Mouse (Mus musculus): ENCODE measurements around the gene Egflam. TPM values are rescaled to one million over a fixed set of nuclear protein-coding genes. Genes with fewer than 3 reads are reported as not detected.

Egflam gene
- polyA plus RNA-seq, 1 experiment from 2014 or later, result 24.8 TPM

DNA sequence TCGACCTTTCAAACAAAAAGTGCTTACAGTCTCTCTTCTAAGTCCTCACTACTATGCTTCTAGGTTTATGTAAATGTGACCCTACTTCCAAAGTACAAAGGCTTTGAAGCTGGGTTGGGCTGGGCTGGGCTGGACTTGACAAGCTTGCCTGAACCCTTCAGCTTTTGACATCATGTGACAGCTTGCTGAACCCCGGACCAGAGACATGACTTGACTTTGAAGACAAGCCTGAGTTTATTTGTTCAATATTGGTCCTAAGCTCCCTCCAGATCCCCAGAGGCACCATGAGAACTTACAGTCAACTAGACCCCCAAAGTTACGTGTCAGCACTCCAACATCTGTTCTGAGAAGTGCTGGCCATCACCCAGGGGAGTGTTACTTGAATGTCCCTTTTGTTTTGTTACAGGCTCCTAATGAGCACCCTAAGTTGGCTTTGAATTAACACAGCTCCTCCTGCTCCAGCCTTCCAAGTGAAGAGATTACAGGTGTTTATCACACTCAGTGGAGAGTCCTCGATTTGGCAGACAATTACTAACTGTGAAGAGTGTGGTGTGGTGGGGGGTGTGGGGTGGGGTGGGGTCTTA, 109.3 kb downstream of the Egflam start:
- Histone ChIP-seq H3K36me3 (no peaks in the 10 kb centered on the region), H3K4me3 (replicated peaks) (no peak overlapping the region), H3K27me3 (replicated peaks) (no peaks in the 10 kb centered on the region), H3K4me1 (replicated peaks) (peaks cover 7% of the 10 kb centered on the region; the same call in 1 of the 2 replicates), H3K9me3 (no peaks in the 10 kb centered on the region), H3K4me2 (replicated peaks) (no peak overlapping the region), H3K27ac (no peak overlapping the region), H3K9ac (no peak overlapping the region)
- WGBS, result 37% methylated on average over 4 of the region's 4 CpGs
- no peak for ATAC-seq

DNA sequence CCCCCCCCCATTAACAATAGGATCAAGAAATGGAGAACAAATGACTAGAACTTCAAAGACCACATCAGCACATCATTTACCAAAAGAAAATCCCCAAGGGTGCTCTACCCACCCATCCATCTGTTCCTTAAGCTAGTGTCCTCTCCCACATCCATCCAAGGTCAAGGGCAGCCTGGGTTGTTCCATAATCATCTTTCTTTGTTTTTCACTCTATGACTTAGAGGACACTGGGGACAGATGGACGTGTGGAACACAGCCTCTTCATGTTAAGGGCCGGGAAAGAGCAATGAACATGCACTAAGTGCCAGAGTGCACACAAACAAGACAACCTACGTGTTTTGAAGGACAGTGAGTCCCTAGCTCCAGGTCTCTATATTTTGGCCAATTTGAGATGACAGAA, 110.3 kb downstream of the Egflam start:
- H3K9me3 ChIP-seq, result no peaks in the 10 kb centered on the region
- no peak overlapping the region for H3K9ac ChIP-seq
- H3K4me3 ChIP-seq (replicated peaks), result no peak overlapping the region
- no peak overlapping the region for H3K4me2 ChIP-seq (replicated peaks)
- no peak overlapping the region for H3K27ac ChIP-seq
- H3K4me1 ChIP-seq (replicated peaks), result peaks cover 7% of the 10 kb centered on the region; the same call in 1 of the 2 replicates
- no peaks in the 10 kb centered on the region for H3K27me3 ChIP-seq (replicated peaks)
- 76% methylated on average over 3 of the region's 3 CpGs for WGBS
- H3K36me3 ChIP-seq, result no peaks in the 10 kb centered on the region
- no peak for ATAC-seq

DNA sequence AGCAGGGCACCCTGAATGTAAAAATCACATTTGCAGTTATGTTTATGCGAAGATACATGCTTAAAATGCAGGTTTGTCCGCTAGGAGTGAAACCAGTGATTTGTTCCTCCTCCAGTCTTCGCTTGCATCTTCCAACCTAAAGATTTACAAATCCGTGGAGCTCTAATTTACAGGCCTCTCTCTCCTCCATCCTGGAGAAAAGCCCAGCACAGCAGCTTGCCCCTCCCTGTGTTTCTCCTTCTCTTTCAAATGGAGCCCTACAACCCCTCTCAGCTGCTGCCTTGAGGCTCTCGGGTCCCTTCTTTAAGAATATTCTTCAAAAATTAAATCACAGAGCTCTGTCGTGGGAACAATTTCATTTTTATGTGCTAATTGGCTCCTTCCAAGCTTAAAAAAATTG, 116.6 kb downstream of the Egflam start:
- Histone ChIP-seq H3K36me3 (no peaks in the 10 kb centered on the region), H3K9ac (no peak overlapping the region), H3K4me2 (replicated peaks) (no peak overlapping the region), H3K27ac (no peak overlapping the region), H3K27me3 (replicated peaks) (no peaks in the 10 kb centered on the region), H3K9me3 (no peaks in the 10 kb centered on the region), H3K4me3 (replicated peaks) (no peak overlapping the region), H3K4me1 (replicated peaks) (no peaks in the 10 kb centered on the region)
- ATAC-seq, result no peak
- WGBS, result 70% methylated on average over 6 of the region's 6 CpGs

DNA sequence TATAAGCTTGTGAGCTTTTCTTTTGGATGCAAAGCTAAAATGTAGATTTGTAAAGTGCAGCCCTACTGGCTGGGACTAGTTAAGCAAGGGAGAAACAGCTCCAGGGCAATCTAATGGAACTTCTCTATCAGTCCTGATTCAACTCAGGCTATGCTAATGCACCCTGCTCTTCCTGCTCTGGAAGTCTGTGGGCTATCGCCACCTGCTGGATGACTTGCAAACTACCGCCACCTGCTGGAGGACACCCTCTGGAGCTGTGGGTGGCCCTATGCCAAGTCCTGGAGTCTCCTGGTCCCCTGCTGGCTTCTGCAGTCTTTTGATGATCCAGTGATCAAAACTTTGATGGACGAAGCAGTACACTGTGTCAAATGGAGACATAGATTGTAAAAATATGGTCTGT, 134.4 kb downstream of the Egflam start:
- H3K27me3 ChIP-seq (replicated peaks), result no peaks in the 10 kb centered on the region
- WGBS, result 18% methylated on average over 3 of the region's 3 CpGs
- H3K27ac ChIP-seq, result no peak overlapping the region
- no peaks in the 10 kb centered on the region for H3K4me1 ChIP-seq (replicated peaks)
- no peak overlapping the region for H3K4me3 ChIP-seq (replicated peaks)
- peak; percentile 83 for ATAC-seq
- no peaks in the 10 kb centered on the region for H3K36me3 ChIP-seq
- H3K4me2 ChIP-seq (replicated peaks), result no peak overlapping the region
- no peak overlapping the region for H3K9ac ChIP-seq
- no peaks in the 10 kb centered on the region for H3K9me3 ChIP-seq

DNA sequence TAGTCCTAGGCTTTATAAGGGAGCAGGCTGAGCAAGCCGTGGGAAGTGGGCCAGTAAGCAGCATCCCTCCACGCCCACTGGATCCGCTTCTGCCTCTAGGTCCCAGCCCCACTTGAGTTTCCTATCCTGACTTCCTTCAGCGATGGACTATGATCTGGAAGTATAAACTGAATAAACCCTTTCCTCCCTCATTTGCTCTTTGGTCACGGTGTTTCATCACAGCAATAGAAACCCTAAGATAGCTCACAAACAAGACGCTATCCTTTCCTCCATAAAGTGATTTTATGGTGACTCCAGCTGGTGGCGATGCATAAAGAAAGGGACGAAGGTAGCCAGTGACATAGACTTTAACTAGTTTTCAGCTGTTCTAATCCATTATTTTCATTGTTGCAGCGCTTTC, 134.9 kb downstream of the Egflam start:
- Histone ChIP-seq H3K4me3 (replicated peaks) (no peak overlapping the region), H3K4me1 (replicated peaks) (no peaks in the 10 kb centered on the region), H3K9me3 (no peaks in the 10 kb centered on the region), H3K27me3 (replicated peaks) (no peaks in the 10 kb centered on the region), H3K27ac (no peak overlapping the region), H3K36me3 (no peaks in the 10 kb centered on the region), H3K9ac (no peak overlapping the region), H3K4me2 (replicated peaks) (no peak overlapping the region)
- 84% methylated on average over 9 of the region's 9 CpGs for WGBS
- ATAC-seq, result peak; percentile 49

DNA sequence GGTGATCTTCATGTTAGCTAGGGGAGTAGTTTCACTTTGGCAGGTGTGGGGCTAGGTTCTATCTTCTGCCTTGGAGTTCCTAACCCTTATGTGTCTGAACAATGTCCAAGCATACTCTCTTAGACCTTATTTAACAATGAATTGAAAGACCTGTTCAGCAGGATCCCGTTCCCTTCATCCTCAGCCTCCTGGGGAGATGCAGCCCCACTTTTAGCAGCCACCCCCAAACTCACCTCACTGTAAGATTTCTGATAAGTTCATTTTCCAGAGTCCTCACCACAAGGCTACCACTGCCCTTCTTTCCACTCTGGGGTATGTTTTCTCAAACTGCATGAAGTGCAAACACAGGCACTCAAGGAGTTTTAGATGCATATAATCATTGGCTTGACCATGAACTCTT, 136.8 kb downstream of the Egflam start:
- Histone ChIP-seq H3K4me2 (replicated peaks) (no peak overlapping the region), H3K4me3 (replicated peaks) (no peak overlapping the region), H3K27ac (no peak overlapping the region), H3K9ac (no peak overlapping the region), H3K9me3 (no peaks in the 10 kb centered on the region), H3K36me3 (no peaks in the 10 kb centered on the region), H3K27me3 (replicated peaks) (no peaks in the 10 kb centered on the region), H3K4me1 (replicated peaks) (no peaks in the 10 kb centered on the region)
- WGBS, result 96% methylated on average over 1 of the region's 1 CpGs
- ATAC-seq, result no peak

DNA sequence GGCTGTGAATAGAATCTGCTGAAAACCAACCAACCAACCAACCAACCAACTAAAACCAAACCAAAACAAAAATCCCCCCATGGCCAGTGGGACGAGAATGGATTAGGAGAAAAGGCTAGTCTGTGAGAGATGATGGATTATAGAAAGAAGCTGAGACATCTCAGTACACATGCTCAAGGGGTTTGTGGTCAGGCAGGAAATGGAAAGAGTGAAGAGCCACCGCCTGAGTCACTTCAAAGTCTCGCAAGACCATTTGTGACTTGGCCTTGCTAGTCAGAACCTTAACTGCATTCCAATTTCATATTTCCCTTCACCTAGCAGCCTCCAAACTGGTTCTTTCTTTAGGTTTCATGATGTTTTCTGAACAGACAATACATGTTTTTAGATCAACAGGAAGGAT, 141.6 kb downstream of the Egflam start:
- H3K4me3 ChIP-seq (replicated peaks), result no peak overlapping the region
- H3K4me2 ChIP-seq (replicated peaks), result no peak overlapping the region
- no peaks in the 10 kb centered on the region for H3K36me3 ChIP-seq
- no peaks in the 10 kb centered on the region for H3K4me1 ChIP-seq (replicated peaks)
- WGBS, result 89% methylated on average over 3 of the region's 3 CpGs
- H3K27me3 ChIP-seq (replicated peaks), result no peaks in the 10 kb centered on the region
- no peak overlapping the region for H3K9ac ChIP-seq
- no peak for ATAC-seq
- no peaks in the 10 kb centered on the region for H3K9me3 ChIP-seq
- no peak overlapping the region for H3K27ac ChIP-seq

DNA sequence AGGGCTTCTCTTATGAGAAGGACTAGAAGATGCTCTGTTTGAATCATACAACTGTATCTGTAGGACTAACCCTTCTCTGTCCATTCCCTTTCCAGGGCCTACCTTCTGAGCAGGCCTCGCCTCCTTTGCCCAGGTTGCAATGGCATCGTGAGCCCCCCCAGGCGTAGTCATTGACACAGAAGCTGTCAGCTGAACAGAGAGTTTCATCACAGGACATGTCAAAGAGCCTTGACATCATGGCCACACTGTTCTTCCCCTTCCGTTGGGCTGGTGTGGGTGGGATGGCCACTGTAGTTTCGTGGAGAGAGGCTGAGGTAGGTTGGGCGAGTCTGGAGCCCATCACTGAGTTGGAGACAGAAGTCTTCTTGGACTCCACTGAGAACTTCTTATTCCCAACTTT, 144.9 kb downstream of the Egflam start:
- ATAC-seq, result no peak
- no peak overlapping the region for H3K27ac ChIP-seq
- 97% methylated on average over 6 of the region's 6 CpGs for WGBS
- H3K4me1 ChIP-seq (replicated peaks), result no peaks in the 10 kb centered on the region
- peaks cover 12% of the 10 kb centered on the region for H3K36me3 ChIP-seq
- no peak overlapping the region for H3K9ac ChIP-seq
- no peak overlapping the region for H3K4me2 ChIP-seq (replicated peaks)
- H3K9me3 ChIP-seq, result no peaks in the 10 kb centered on the region
- H3K27me3 ChIP-seq (replicated peaks), result no peaks in the 10 kb centered on the region
- H3K4me3 ChIP-seq (replicated peaks), result no peak overlapping the region

DNA sequence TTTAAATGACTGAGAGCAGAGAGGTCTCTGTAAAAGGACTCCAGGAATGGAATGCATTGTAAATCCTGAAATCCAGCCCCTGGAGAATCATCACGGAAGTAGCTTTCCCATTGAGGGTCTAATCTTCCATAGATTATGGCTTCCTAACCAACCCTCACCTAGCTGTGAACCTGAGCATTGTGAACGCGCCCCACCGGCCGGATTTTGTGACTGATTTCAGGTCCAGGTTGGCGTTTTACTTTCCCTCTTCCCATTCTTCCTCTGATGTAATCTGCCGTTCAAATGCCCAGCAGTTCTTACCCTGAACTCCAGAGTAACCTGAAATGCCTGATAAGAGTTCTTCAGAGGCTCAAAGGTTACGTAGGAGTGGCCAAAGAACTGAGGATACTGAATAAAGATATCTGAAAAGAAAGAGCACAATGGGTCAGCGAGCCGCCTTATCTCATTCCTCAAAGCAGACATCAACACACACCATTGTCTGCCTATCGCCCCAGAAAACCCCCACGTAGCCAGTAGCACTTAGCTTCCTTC, 146.0 kb downstream of the Egflam start:
- Histone ChIP-seq H3K4me3 (replicated peaks) (no peak overlapping the region), H3K36me3 (peaks cover 12% of the 10 kb centered on the region), H3K27ac (no peak overlapping the region), H3K4me2 (replicated peaks) (peak overlapping the region; percentile 1; the same call in 1 of the 2 replicates), H3K4me1 (replicated peaks) (no peaks in the 10 kb centered on the region), H3K9ac (no peak overlapping the region), H3K9me3 (no peaks in the 10 kb centered on the region), H3K27me3 (replicated peaks) (no peaks in the 10 kb centered on the region)
- 52% methylated on average over 12 of the region's 12 CpGs for WGBS
- ATAC-seq, result peak; percentile 89

DNA sequence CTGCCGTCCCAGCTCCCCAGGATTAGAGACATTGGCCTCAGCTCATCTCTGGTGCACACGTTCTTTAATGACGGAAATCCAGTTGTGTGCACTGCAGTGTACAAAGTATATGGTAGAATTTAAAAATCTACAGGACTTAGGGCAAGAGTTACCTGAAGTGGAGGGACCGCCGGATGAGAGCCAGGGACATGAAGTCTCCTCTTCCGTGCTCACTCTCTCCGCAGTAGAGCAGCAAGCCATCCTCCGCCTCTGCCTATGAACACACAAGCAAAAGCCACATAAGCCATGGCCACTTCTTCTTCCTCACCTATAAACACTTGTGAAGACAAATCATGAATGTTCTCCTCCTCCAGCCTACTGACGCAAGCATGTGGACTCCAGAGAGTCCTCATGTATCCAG, 147.2 kb downstream of the Egflam start:
- Histone ChIP-seq H3K9me3 (no peaks in the 10 kb centered on the region), H3K27me3 (replicated peaks) (no peaks in the 10 kb centered on the region), H3K4me2 (replicated peaks) (no peak overlapping the region), H3K36me3 (peaks cover 12% of the 10 kb centered on the region), H3K4me1 (replicated peaks) (no peaks in the 10 kb centered on the region), H3K27ac (no peak overlapping the region), H3K9ac (no peak overlapping the region), H3K4me3 (replicated peaks) (no peak overlapping the region)
- 93% methylated on average over 9 of the region's 9 CpGs for WGBS
- no peak for ATAC-seq

DNA sequence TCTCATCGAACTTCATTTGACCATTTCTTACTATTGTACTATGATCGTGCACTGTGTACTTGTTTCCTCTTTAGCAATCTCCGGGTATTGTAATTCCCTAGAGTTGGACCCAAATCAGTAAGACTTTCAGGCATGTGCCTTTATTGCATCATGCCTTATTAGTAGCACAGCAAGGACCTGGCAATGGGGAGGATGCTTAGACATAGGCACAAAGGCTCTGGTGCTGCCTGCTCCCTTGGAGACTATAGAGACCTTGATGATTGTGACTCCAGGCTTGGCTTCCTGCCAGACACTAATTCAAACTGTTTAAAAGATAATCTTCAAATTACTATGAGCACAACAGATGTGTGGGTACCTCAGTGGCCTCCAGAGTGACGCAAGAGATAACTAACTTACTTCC, 149.0 kb downstream of the Egflam start:
- WGBS, result 93% methylated on average over 4 of the region's 4 CpGs
- no peaks in the 10 kb centered on the region for H3K9me3 ChIP-seq
- no peak for ATAC-seq

DNA sequence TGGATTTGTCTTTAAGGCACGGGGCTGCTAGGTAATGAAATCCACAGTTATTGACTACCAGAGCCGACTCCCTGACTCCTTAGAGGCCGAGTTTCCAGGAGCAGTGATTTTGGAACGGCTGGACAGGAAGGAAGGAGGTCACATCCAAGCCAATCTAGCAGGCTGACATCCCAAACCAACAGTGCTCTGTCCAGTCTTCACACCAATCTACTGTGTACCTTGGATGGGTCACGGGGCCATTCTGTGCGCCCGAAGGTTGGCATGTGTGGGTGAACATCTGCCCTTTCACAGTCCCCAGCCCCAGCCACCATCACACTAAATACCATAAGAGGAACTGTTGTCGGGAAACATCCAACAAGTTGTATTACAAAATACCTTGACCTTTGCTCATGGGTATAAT, 150.9 kb downstream of the Egflam start:
- H3K4me2 ChIP-seq (replicated peaks), result no peak overlapping the region
- H3K4me1 ChIP-seq (replicated peaks), result no peaks in the 10 kb centered on the region
- H3K4me3 ChIP-seq (replicated peaks), result no peak overlapping the region
- no peaks in the 10 kb centered on the region for H3K27me3 ChIP-seq (replicated peaks)
- no peaks in the 10 kb centered on the region for H3K9me3 ChIP-seq
- no peak overlapping the region for H3K27ac ChIP-seq
- H3K36me3 ChIP-seq, result peaks cover 12% of the 10 kb centered on the region
- WGBS, result 88% methylated on average over 8 of the region's 8 CpGs
- no peak overlapping the region for H3K9ac ChIP-seq
- ATAC-seq, result no peak

More for the DNA sequence above, 149.0 kb downstream of the Egflam start:
- Histone ChIP-seq H3K4me1 (replicated peaks) (no peaks in the 10 kb centered on the region), H3K36me3 (peaks cover 12% of the 10 kb centered on the region), H3K4me3 (replicated peaks) (no peak overlapping the region), H3K27ac (no peak overlapping the region), H3K9ac (no peak overlapping the region), H3K4me2 (replicated peaks) (no peak overlapping the region), H3K27me3 (replicated peaks) (no peaks in the 10 kb centered on the region)

DNA sequence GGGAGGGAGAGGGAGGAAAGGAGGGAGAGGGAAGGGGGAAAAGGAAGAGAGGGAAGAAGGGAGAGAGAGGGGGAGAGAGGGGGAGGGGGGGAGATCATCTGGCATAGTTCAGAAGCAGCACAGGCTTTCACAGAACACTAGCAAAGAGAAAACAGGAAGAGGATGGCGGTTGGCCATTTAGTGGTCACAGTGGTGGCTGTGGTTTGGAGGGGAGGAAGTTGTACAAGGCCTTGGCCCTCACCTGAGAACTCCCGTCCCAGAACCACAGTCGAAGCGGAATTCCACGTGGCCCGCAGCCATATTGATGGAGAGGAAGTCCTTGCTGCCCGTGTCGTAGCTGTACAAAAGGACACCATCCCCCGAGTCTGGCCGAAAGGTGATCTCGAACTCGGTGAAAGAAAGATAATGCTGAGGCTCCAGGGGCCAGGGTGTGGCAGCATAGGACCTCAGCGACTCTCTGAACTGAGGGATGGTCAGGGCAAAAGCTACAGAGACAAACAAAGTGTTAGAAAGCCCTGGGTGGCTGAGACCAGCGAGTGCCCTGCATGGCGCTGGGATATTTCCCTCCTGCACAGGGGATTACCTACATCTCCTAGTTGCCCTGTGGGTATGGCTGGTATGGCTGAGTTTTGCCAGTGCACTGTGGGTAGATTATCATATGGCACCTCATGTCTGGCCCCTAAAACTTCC, 155.9 kb downstream of the Egflam start:
- WGBS, result 77% methylated on average over 15 of the region's 15 CpGs
- Histone ChIP-seq H3K36me3 (no peaks in the 10 kb centered on the region), H3K9ac (no peak overlapping the region), H3K4me1 (replicated peaks) (no peaks in the 10 kb centered on the region), H3K9me3 (no peaks in the 10 kb centered on the region), H3K27ac (no peak overlapping the region), H3K27me3 (replicated peaks) (no peaks in the 10 kb centered on the region), H3K4me3 (replicated peaks) (no peak overlapping the region), H3K4me2 (replicated peaks) (no peak overlapping the region)
- ATAC-seq, result no peak

Data from intestine, embryonic 15.5 days (tissue).